Mouse (Mus musculus): ENCODE measurements around the gene Camta1.

GRCm38 (mm10) chr4:151202891-151203290 is 658.8 kb downstream of the Camta1 start:
- no peak for TF ChIP-seq NANOG (IDR thresholded peaks at IDR 0.05; ENCODE audit: borderline replicate concordance, low read length)
- no peak for TF ChIP-seq CTCF (conservative IDR thresholded peaks at IDR 0.05; ENCODE audit: low read length)
